Mouse (Mus musculus): ENCODE results near the gene Astn2. TPM values are rescaled to one million over a fixed set of nuclear protein-coding genes. Genes with fewer than 3 reads are reported as not detected.

Astn2 gene
- polyA plus RNA-seq, 1 experiment from 2014 or later: 0.66 TPM

- no peak for DNase-seq (ENCODE audit: low spot score)
Observed at GRCm38 (mm10) chr4:65396806-65397205, 1007.6 kb downstream of the Astn2 start.

GRCm38 (mm10) chr4:65391001-65391400 is 1013.4 kb downstream of the Astn2 start:
- Histone ChIP-seq H3K27me3 (ENCODE audit: low read depth, poor library complexity, severe bottlenecking) (no peaks in the 10 kb centered on the region), H3K36me3 (no peaks in the 10 kb centered on the region), H3K9me3 (replicated peaks) (no peaks in the 10 kb centered on the region), H3K4me1 (peaks cover 7% of the 10 kb centered on the region), H3K4me3 (no peak overlapping the region), H3K27ac (no peak overlapping the region)
- WGBS: 29% methylated on average over 4 of the region's 4 CpGs
- no peak for DNase-seq (ENCODE audit: low spot score)

More at GRCm38 (mm10) chr4:65396806-65397205, 1007.6 kb downstream of the Astn2 start:
- WGBS: 73% methylated on average over 3 of the region's 3 CpGs
- no peaks in the 10 kb centered on the region for H3K27me3 ChIP-seq (ENCODE audit: low read depth, poor library complexity, severe bottlenecking)
- no peaks in the 10 kb centered on the region for H3K36me3 ChIP-seq
- H3K4me1 ChIP-seq: no peaks in the 10 kb centered on the region
- H3K4me3 ChIP-seq: no peak overlapping the region
- no peaks in the 10 kb centered on the region for H3K9me3 ChIP-seq (replicated peaks)
- H3K27ac ChIP-seq: no peak overlapping the region

GRCm38 (mm10) chr4:65383070-65383469 is 1021.3 kb downstream of the Astn2 start:
- Histone ChIP-seq H3K9me3 (replicated peaks) (no peaks in the 10 kb centered on the region), H3K36me3 (no peaks in the 10 kb centered on the region), H3K27ac (no peak overlapping the region), H3K27me3 (ENCODE audit: low read depth, poor library complexity, severe bottlenecking) (no peaks in the 10 kb centered on the region), H3K4me1 (no peaks in the 10 kb centered on the region), H3K4me3 (no peak overlapping the region)
- DNase-seq (ENCODE audit: low spot score): no peak
- WGBS: 86% methylated on average over 4 of the region's 4 CpGs

GRCm38 (mm10) chr4:65379461-65379860 is 1025.0 kb downstream of the Astn2 start:
- Histone ChIP-seq H3K27ac (no peak overlapping the region), H3K27me3 (ENCODE audit: low read depth, poor library complexity, severe bottlenecking) (no peaks in the 10 kb centered on the region), H3K9me3 (replicated peaks) (no peaks in the 10 kb centered on the region), H3K36me3 (no peaks in the 10 kb centered on the region), H3K4me3 (no peak overlapping the region), H3K4me1 (no peaks in the 10 kb centered on the region)
- WGBS: 95% methylated on average over 4 of the region's 4 CpGs
- no peak for DNase-seq (ENCODE audit: low spot score)

- 91% methylated on average over 2 of the region's 2 CpGs for WGBS
- no peaks in the 10 kb centered on the region for H3K27me3 ChIP-seq (ENCODE audit: low read depth, poor library complexity, severe bottlenecking)
- no peak overlapping the region for H3K4me3 ChIP-seq
Observed at GRCm38 (mm10) chr4:65376571-65376970, 1027.8 kb downstream of the Astn2 start.

GRCm38 (mm10) chr4:65373841-65374240 is 1030.6 kb downstream of the Astn2 start:
- no peak overlapping the region for H3K27ac ChIP-seq
- peaks cover 5% of the 10 kb centered on the region for H3K4me1 ChIP-seq
- DNase-seq (ENCODE audit: low spot score): no peak
- 23% methylated on average over 1 of the region's 1 CpGs for WGBS
- H3K36me3 ChIP-seq: no peaks in the 10 kb centered on the region
- no peak overlapping the region for H3K4me3 ChIP-seq
- no peaks in the 10 kb centered on the region for H3K27me3 ChIP-seq (ENCODE audit: low read depth, poor library complexity, severe bottlenecking)
- H3K9me3 ChIP-seq (replicated peaks): no peaks in the 10 kb centered on the region

More at GRCm38 (mm10) chr4:65376571-65376970, 1027.8 kb downstream of the Astn2 start:
- Histone ChIP-seq H3K4me1 (peaks cover 5% of the 10 kb centered on the region), H3K36me3 (no peaks in the 10 kb centered on the region), H3K9me3 (replicated peaks) (no peaks in the 10 kb centered on the region), H3K27ac (no peak overlapping the region)
- no peak for DNase-seq (ENCODE audit: low spot score)

- WGBS: 93% methylated on average over 3 of the region's 3 CpGs
- no peaks in the 10 kb centered on the region for H3K9me3 ChIP-seq (replicated peaks)
- no peaks in the 10 kb centered on the region for H3K36me3 ChIP-seq
- H3K27ac ChIP-seq: no peak overlapping the region
- peaks cover 5% of the 10 kb centered on the region for H3K4me1 ChIP-seq
- DNase-seq (ENCODE audit: low spot score): no peak
- H3K27me3 ChIP-seq (ENCODE audit: low read depth, poor library complexity, severe bottlenecking): no peaks in the 10 kb centered on the region
- H3K4me3 ChIP-seq: no peak overlapping the region
Observed at GRCm38 (mm10) chr4:65372731-65373130, 1031.7 kb downstream of the Astn2 start.

- Histone ChIP-seq H3K27me3 (ENCODE audit: low read depth, poor library complexity, severe bottlenecking) (no peaks in the 10 kb centered on the region), H3K27ac (no peak overlapping the region; the same call in 1 of the 2 replicates), H3K4me3 (no peak overlapping the region), H3K36me3 (no peaks in the 10 kb centered on the region), H3K9me3 (replicated peaks) (no peaks in the 10 kb centered on the region), H3K4me1 (no peaks in the 10 kb centered on the region)
- no peak for DNase-seq (ENCODE audit: low spot score)
Observed at GRCm38 (mm10) chr4:65367135-65367534, 1037.3 kb downstream of the Astn2 start.

- DNase-seq (ENCODE audit: low spot score): no peak
- Histone ChIP-seq H3K27me3 (ENCODE audit: low read depth, poor library complexity, severe bottlenecking) (no peaks in the 10 kb centered on the region), H3K36me3 (no peaks in the 10 kb centered on the region), H3K27ac (no peak overlapping the region), H3K4me1 (no peaks in the 10 kb centered on the region), H3K9me3 (replicated peaks) (no peaks in the 10 kb centered on the region), H3K4me3 (no peak overlapping the region)
- WGBS: 84% methylated on average over 4 of the region's 4 CpGs
Observed at GRCm38 (mm10) chr4:65354580-65354979, 1049.8 kb downstream of the Astn2 start.

GRCm38 (mm10) chr4:65350521-65350920 is 1053.9 kb downstream of the Astn2 start:
- Histone ChIP-seq H3K36me3 (no peaks in the 10 kb centered on the region), H3K4me1 (no peaks in the 10 kb centered on the region), H3K27me3 (ENCODE audit: low read depth, poor library complexity, severe bottlenecking) (no peaks in the 10 kb centered on the region), H3K9me3 (replicated peaks) (no peaks in the 10 kb centered on the region), H3K4me3 (no peak overlapping the region), H3K27ac (no peak overlapping the region)
- 85% methylated on average over 7 of the region's 7 CpGs for WGBS
- DNase-seq (ENCODE audit: low spot score): no peak

- 96% methylated on average over 3 of the region's 3 CpGs for WGBS
- H3K4me1 ChIP-seq: no peaks in the 10 kb centered on the region
- H3K27ac ChIP-seq: no peak overlapping the region
- no peaks in the 10 kb centered on the region for H3K27me3 ChIP-seq (ENCODE audit: low read depth, poor library complexity, severe bottlenecking)
- no peaks in the 10 kb centered on the region for H3K36me3 ChIP-seq
- no peaks in the 10 kb centered on the region for H3K9me3 ChIP-seq (replicated peaks)
- no peak for DNase-seq (ENCODE audit: low spot score)
- H3K4me3 ChIP-seq: no peak overlapping the region
Observed at GRCm38 (mm10) chr4:65341766-65342165, 1062.6 kb downstream of the Astn2 start.

- no peak overlapping the region for H3K4me3 ChIP-seq
- H3K36me3 ChIP-seq: no peaks in the 10 kb centered on the region
- H3K27me3 ChIP-seq (ENCODE audit: low read depth, poor library complexity, severe bottlenecking): no peaks in the 10 kb centered on the region
- WGBS: 51% methylated on average over 1 of the region's 1 CpGs
- no peak overlapping the region for H3K27ac ChIP-seq
- no peak for DNase-seq (ENCODE audit: low spot score)
- H3K4me1 ChIP-seq: peaks cover 10% of the 10 kb centered on the region
- no peaks in the 10 kb centered on the region for H3K9me3 ChIP-seq (replicated peaks)
Observed at GRCm38 (mm10) chr4:65333718-65334117, 1070.7 kb downstream of the Astn2 start.
